In genomic region chr2:136678321-136679161, GRCm38 (mm10) we compare ENCODE assay signal across 8 mouse cellular contexts. TPM values are rescaled to one million over a fixed set of nuclear protein-coding genes. Genes with fewer than 3 reads are reported as not detected.
A peak's percentile ranks its signal among the peaks of the same experiment; 100 is the strongest.
DNase-seq lines count a peak whose midpoint lies in the region; ATAC-seq lines count a peak whose summit lies in the region.

No protein-coding gene starts in this region.

- WGBS in hindbrain, embryonic 10.5 days, result 2% methylated on average over 44 of the region's 44 CpGs
- 2% methylated on average over 38 of the region's 44 CpGs for WGBS in lung, embryonic 16.5 days

- H3K4me2 ChIP-seq in lung, embryonic 16.5 days (ENCODE audit: low read depth, low read length), result peak overlapping the region; percentile 64

- peak; percentile 77 for ATAC-seq in lung, embryonic 16.5 days (ENCODE audit: low read depth)

- DNase-seq in Muller cell, postnatal 12 days (ENCODE audit: inconsistent ontology term), result peak; percentile 91
- DNase-seq in cerebellum, adult 9-10 months, result peak; percentile 91
- DNase-seq in frontal cortex, postnatal 10 days (ENCODE audit: low spot score in 2 of 2), result peak; percentile 63 to 75
- peak; percentile 73 for DNase-seq in hindbrain, embryonic 10.5 days (ENCODE audit: low spot score)
- DNase-seq in layer of hippocampus, postnatal 14 days (ENCODE audit: low spot score in 2 of 2), result peak; percentile 70 to 74
- DNase-seq in retina, postnatal 1 day, result peak; percentile 87
- peak; percentile 43 for DNase-seq in yolk sac, embryonic 10.5 days (ENCODE audit: low spot score)

- peaks cover 31% of the 10 kb centered on the region for H3K4me1 ChIP-seq in hindbrain, embryonic 10.5 days (replicated peaks)
- H3K4me1 ChIP-seq in lung, embryonic 16.5 days (replicated peaks; ENCODE audit: control insufficient read depth, insufficient read depth, low read length), result peaks cover 26% of the 10 kb centered on the region

- H3K27me3 ChIP-seq in hindbrain, embryonic 10.5 days (ENCODE audit: insufficient read depth, poor library complexity, severe bottlenecking), result no peaks in the 10 kb centered on the region
- H3K27me3 ChIP-seq in lung, embryonic 16.5 days (ENCODE audit: control insufficient read depth, insufficient read depth, low read depth, low read length), result no peaks in the 10 kb centered on the region

- H3K4me3 ChIP-seq in hindbrain, embryonic 10.5 days, result peak overlapping the region; percentile 62
- peak overlapping the region; percentile 60 for H3K4me3 ChIP-seq in lung, embryonic 16.5 days (ENCODE audit: low read length)

- H3K27ac ChIP-seq in hindbrain, embryonic 10.5 days, result peak overlapping the region; percentile 94
- H3K27ac ChIP-seq in lung, embryonic 16.5 days (ENCODE audit: low read length), result peak overlapping the region; percentile 78

- H3K9ac ChIP-seq in lung, embryonic 16.5 days (ENCODE audit: low read length), result peak overlapping the region; percentile 74

- no peaks in the 10 kb centered on the region for H3K9me3 ChIP-seq in hindbrain, embryonic 10.5 days
- no peaks in the 10 kb centered on the region for H3K9me3 ChIP-seq in lung, embryonic 16.5 days (ENCODE audit: control insufficient read depth, low read length)

- no peaks in the 10 kb centered on the region for H3K36me3 ChIP-seq in hindbrain, embryonic 10.5 days
- no peaks in the 10 kb centered on the region for H3K36me3 ChIP-seq in lung, embryonic 16.5 days (ENCODE audit: control insufficient read depth, insufficient read depth, low read length)

RNA-seq across cellular contexts. Expression of gene Snap25, which starts 34.7 kb away (rescaled TPM):
- polyA plus RNA-seq in hindbrain, embryonic 10.5 days (2016; fragmentation: Nextera tagmentation; extraction: Ambion mirVana), result 27.8 and 39.4 TPM in 2 replicates
- 1,000 to 10,000 TPM; 1,518 to 1,540 TPM for total RNA-seq in layer of hippocampus, postnatal 14 days (2021)
- 1.4 and 2.0 TPM in 2 replicates for polyA plus RNA-seq in lung, embryonic 16.5 days (2015; fragmentation: Nextera tagmentation; extraction: Ambion mirVana)

Comparison
In these comparisons a context has a peak if more than half of its experiments do, and no peak if none do; other contexts are left out.
1. Peak in every context shown above with its lines: DNase-seq, ATAC-seq, H3K4me3 ChIP-seq and H3K27ac ChIP-seq.